Mouse (Mus musculus) megakaryocyte, embryonic 14.5 days (primary cell): Measurements from ENCODE around the gene Slc43a3. TPM values are rescaled to one million over a fixed set of nuclear protein-coding genes. Genes with fewer than 3 reads are reported as not detected.

Experiments
- H3K27me3 ChIP-seq: replicated peaks from 2 replicates; pipeline ENCODE3; 2012; ENCODE audit warnings: inconsistent platforms
- H3K36me3 ChIP-seq: replicated peaks from 2 replicates; pipeline ENCODE3; 2012; ENCODE audit warnings: low read length, inconsistent platforms, mixed read lengths
- H3K4me1 ChIP-seq: 2 replicates; pipeline ENCODE4 v1.6.1; 2012; ENCODE audit warnings: inconsistent platforms
- H3K4me3 ChIP-seq: replicated peaks from 2 replicates; pipeline ENCODE3; 2012; ENCODE audit warnings: moderate library complexity, mild to moderate bottlenecking, inconsistent platforms
- H3K9me3 ChIP-seq: 2 replicates; pipeline ENCODE4 v1.6.1; 2012; ENCODE audit warnings: inconsistent platforms
- FLI1 ChIP-seq: IDR thresholded peaks from 2 replicates; pipeline ENCODE4 v1.6.1; 2012; ENCODE audit warnings: low read length, inconsistent platforms, mixed read lengths
- GATA1 ChIP-seq: IDR thresholded peaks from 3 replicates; pipeline ENCODE4 v1.6.1; 2012; ENCODE audit warnings: mixed read lengths, low read length, inconsistent platforms, borderline replicate concordance
- polyA plus RNA-seq: library from polyadenylated mRNA; stranded (reverse); fragments of >175 nt; gene quantifications from 2 replicates; pipeline ENCODE4 v1.2.3, GENCODE M21; 2012; ENCODE audit warnings: low replicate concordance; ENCODE audit not compliant: insufficient read depth

Gene Slc43a3
- polyA plus RNA-seq, 1 experiment = 4.4 TPM

DNA sequence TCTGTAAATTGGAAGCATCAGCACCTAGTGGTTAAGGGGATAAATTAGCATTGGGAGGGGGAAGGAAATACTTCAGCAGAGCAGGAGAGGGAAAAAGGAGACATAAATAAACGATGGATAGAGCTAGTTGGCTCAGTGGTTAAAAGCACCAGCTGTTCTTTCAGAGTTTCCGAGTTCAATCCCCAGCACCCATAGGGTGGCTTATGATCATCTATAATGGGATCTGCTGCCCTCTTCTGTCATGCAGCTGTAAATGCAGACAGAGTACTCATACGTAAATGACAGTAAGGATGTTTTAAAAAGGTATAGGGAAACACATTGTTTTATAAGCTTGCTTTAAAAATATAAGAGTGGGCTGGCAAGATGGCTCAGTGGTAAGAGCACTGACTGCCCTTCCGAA is 71.3 kb downstream of the Slc43a3 start:
- H3K4me3 ChIP-seq = no peak overlapping the region
- H3K4me1 ChIP-seq = peaks cover 23% of the 10 kb centered on the region
- peaks cover 39% of the 10 kb centered on the region for H3K27me3 ChIP-seq
- TF ChIP-seq GATA1 (no peak), FLI1 (no peak)
- H3K9me3 ChIP-seq = no peaks in the 10 kb centered on the region
- H3K36me3 ChIP-seq = no peaks in the 10 kb centered on the region

Other genes with a start within 250 kb of the Slc43a3 start
- 14.8 and 20.0 TPM in 2 replicates for gene Zdhhc5, start 221.4 kb upstream of the Slc43a3 start, polyA plus RNA-seq
- gene Clp1, start 209.2 kb upstream of the Slc43a3 start, polyA plus RNA-seq = 0.70 TPM in 1 of 2 replicates, not detected in the other
- gene Ypel4, start 202.5 kb upstream of the Slc43a3 start, polyA plus RNA-seq = 2.6 and 2.9 TPM in 2 replicates
- 3.0 TPM in 1 of 2 replicates, not detected in the other for gene Gm19426, start 192.9 kb upstream of the Slc43a3 start, polyA plus RNA-seq
- not detected in 2 replicates for gene Serping1, start 161.1 kb upstream of the Slc43a3 start, polyA plus RNA-seq
- gene Ube2l6, start 137.8 kb upstream of the Slc43a3 start, polyA plus RNA-seq = 4.4 and 5.9 TPM in 2 replicates
- 0.07 TPM in 1 of 2 replicates, not detected in the other for gene Smtnl1, start 113.9 kb upstream of the Slc43a3 start, polyA plus RNA-seq
- gene Timm10, start 109.6 kb upstream of the Slc43a3 start, polyA plus RNA-seq = 9.7 TPM in 1 of 2 replicates, not detected in the other
- 1.8 and 5.0 TPM in 2 replicates for gene Slc43a1, start 97.7 kb upstream of the Slc43a3 start, polyA plus RNA-seq
- gene Rtn4rl2, start 49.9 kb upstream of the Slc43a3 start, polyA plus RNA-seq = 2.7 and 8.4 TPM in 2 replicates
- gene Prg2, start 43.9 kb downstream of the Slc43a3 start, polyA plus RNA-seq = 2.5 TPM in 1 of 2 replicates, not detected in the other
- gene Prg3, start 51.6 kb downstream of the Slc43a3 start, polyA plus RNA-seq = 1.8 TPM in 1 of 2 replicates, not detected in the other
- 9.9 and 23.0 TPM in 2 replicates for gene Ssrp1, start 100.7 kb downstream of the Slc43a3 start, polyA plus RNA-seq
- gene P2rx3, start 100.9 kb downstream of the Slc43a3 start, polyA plus RNA-seq = not detected in 2 replicates
- 0.72 TPM in 1 of 2 replicates, not detected in the other for gene Tnks1bp1, start 111.4 kb downstream of the Slc43a3 start, polyA plus RNA-seq
- gene Aplnr, start 199.6 kb downstream of the Slc43a3 start, polyA plus RNA-seq = not detected in 2 replicates